Mouse (Mus musculus) heart, adult 8-10 months (tissue): ENCODE results near the gene Gm5134. TPM values are rescaled to one million over a fixed set of nuclear protein-coding genes. Genes with fewer than 3 reads are reported as not detected.
A peak's percentile ranks its signal among the peaks of the same experiment; 100 is the strongest.

Source experiments
- DNase-seq: peaks from one replicate; pipeline ENCODE4 v3.0.0; 2022; ENCODE audit warnings: low spot score
- total RNA-seq, 4 experiments: library from RNA; stranded (reverse); gene quantifications; 2 replicates each; pipeline ENCODE4 v1.2.4; 2022

Gene Gm5134
- total RNA-seq: not detected

DNA sequence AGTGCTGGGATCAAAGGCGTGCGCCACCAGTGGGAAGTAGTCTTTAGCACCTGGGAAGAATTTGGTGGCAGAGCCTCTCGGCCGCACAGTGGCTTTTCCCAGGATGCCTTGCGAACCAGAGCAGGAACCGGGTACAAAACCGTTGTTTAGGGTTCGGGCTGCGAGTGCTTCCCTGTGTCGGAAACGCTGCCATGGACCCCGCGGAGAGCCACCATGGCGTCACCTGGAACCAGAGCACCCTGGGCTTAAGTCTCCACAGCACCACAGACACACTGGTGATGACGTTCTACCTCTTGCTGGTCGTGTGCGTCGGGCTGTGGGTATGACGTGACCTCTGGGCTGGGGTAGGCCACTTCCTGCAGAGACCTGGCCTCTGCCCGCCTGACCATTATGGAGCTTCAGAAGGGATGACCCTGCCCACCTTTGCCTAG, at the start of gene Gm5134:
TSS of gene Gm5134 (plus strand) at position 134 of the 431 bp plus-strand sequence.
- DNase-seq: no peak

GRCm38 (mm10) chr10:75906882-75907281, 47.4 kb upstream of the Gm5134 start:
- no peak for DNase-seq

- DNase-seq: no peak
These were observed 43.6 kb upstream of the Gm5134 start for GRCm38 (mm10) chr10:75910698-75911097.

GRCm38 (mm10) chr10:75913013-75913589, 41.2 kb upstream of the Gm5134 start:
- no peak for DNase-seq

DNA sequence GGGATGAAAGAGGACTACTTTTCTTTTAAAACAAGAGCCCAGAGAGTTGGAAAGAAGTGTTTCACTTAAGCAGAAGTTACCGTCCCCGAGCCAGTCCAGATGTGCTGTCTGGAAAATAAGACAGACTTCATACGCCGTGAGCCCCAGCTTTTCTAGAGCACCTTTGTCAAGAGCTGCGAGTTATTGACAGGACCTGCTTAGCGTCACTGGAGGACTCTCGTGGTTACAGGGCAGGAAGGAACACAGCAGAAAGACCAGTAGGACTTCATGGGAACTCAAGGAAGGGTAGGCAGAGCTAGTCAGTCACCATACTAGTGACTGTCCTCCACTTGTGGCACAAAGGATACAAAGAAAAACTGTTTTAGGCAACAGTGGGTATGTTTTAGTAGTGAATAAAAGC, 38.8 kb upstream of the Gm5134 start:
- DNase-seq: no peak

- no peak for DNase-seq
These were observed 37.5 kb upstream of the Gm5134 start for GRCm38 (mm10) chr10:75916840-75917239.

GRCm38 (mm10) chr10:75919026-75919425, 35.3 kb upstream of the Gm5134 start:
- DNase-seq: no peak

DNA sequence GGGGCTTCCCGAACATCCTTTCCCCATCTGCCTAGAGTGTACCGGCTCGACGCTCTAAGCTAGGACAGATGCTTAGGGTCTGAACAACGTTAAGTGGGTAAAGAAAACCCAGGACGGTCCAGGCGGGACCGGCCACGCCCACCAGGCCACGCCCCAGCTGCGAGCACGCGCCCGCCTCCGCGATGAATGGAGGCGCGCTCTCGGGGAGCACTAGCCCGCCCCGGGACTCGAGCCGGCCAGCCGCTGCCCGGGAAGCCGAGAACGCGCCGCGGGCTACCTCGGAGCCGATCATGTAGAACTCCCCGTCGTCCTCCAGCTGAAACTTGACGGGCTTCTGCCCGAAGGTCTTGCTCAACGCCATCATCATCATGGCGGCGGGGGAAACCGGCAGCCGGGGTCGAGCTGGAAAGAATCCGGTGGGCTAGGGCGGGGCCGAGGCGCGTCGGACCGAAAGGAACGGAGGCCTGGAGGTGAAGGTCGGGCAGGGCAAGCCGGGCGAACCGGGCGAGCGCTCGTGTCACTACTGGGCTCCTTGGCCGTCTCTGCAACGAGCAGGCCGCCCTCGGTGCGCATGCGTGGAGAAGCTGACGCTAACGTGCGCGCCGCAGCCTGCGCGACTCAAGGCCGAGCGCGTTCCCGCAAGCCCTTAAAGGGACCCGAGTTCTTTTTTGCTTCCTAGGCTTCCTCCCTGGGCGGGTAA, 33.1 kb upstream of the Gm5134 start, which contains the start of gene Smarcb1:
TSS of gene Smarcb1 (minus strand) at position 592 of the 700 bp plus-strand sequence.
- DNase-seq: peak; percentile 96

- DNase-seq: no peak
These were observed 32.4 kb upstream of the Gm5134 start for GRCm38 (mm10) chr10:75921726-75922560.

- no peak for DNase-seq
These were observed 30.0 kb upstream of the Gm5134 start for GRCm38 (mm10) chr10:75924324-75924723.

DNA sequence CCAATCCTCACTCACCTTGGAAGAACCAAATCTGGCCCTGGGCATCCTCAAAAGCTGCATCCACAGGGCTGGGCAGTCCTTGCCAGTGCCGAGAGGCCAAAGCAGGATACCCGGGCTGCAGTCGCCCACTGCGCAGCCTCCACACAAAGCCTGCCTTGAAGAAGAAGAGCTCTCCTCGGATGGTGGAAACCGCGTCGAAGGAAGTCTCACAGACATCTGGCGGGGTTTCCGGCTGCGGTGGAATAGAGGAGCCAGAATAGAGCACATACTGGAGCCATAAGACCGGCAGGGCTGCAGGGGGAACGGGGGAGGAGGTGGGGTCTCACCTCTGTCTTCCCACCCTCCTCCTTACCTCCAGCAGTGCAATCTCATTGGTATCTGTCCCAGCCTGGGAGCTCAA, 27.9 kb upstream of the Gm5134 start:
- DNase-seq: no peak

GRCm38 (mm10) chr10:75930304-75930703, 24.0 kb upstream of the Gm5134 start:
- no peak for DNase-seq

- DNase-seq: no peak
These were observed 23.0 kb upstream of the Gm5134 start for GRCm38 (mm10) chr10:75931311-75931710.

GRCm38 (mm10) chr10:75932081-75932678, 22.1 kb upstream of the Gm5134 start:
- no peak for DNase-seq

GRCm38 (mm10) chr10:75932891-75933290, 21.4 kb upstream of the Gm5134 start, which contains the start of gene Chchd10:
Gene Chchd10, plus strand, starts transcription at chr10:75933130.
- DNase-seq: no peak

GRCm38 (mm10) chr10:75934991-75935390, 19.3 kb upstream of the Gm5134 start:
- DNase-seq: no peak

GRCm38 (mm10) chr10:75935680-75936541, 18.4 kb upstream of the Gm5134 start, which contains the start of gene Mmp11:
Gene Mmp11, minus strand, starts transcription at chr10:75936496.
- no peak for DNase-seq

GRCm38 (mm10) chr10:75936909-75937667, 17.2 kb upstream of the Gm5134 start:
- DNase-seq: no peak

GRCm38 (mm10) chr10:75937851-75938643, 16.3 kb upstream of the Gm5134 start:
- DNase-seq: no peak
